Mouse (Mus musculus): ENCODE results near the gene Dntt. TPM values are rescaled to one million over a fixed set of nuclear protein-coding genes. Genes with fewer than 3 reads are reported as not detected.
A peak's percentile ranks its signal among the peaks of the same experiment; 100 is the strongest.

Gene Dntt
- polyA plus RNA-seq, 1 experiment from 2014 or later: 0.17 TPM

DNA sequence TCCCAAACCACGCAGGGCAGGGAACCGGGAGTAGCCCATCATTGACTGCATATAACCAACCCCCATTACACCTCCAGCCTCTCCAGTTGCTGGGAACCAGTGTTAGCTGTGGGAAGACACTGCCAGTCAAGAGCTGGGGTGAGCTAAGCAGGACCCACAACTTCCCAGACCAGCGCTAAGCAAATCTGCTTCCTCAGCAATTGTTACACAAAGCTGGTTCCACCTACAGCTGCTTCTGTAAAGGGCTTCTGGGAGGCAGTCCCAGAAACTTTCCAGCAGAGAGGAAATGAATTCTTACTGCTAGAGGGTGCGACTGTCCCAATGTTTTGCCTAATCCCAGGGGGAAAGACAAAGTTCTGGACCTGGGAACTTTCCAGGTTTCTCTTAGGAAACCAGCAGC lies 25.6 kb downstream of the Dntt start:
- ATAC-seq (replicated peaks; ENCODE audit: low FRiP score, low read depth) (no peak), DNase-seq (ENCODE audit: low spot score) (no peak)
- Histone ChIP-seq H3K4me2 (ENCODE audit: low read length) (no peak overlapping the region), H3K4me3 (replicated peaks; ENCODE audit: low read depth, low read length) (no peak overlapping the region), H3K9ac (ENCODE audit: low read depth, low read length) (no peak overlapping the region), H3K4me1 (replicated peaks; ENCODE audit: insufficient read depth, low read length) (no peaks in the 10 kb centered on the region), H3K9me3 (replicated peaks; ENCODE audit: low read length) (no peaks in the 10 kb centered on the region), H3K36me3 (ENCODE audit: insufficient read depth, low read length) (no peaks in the 10 kb centered on the region), H3K27me3 (ENCODE audit: insufficient read depth, low read length) (no peaks in the 10 kb centered on the region), H3K27ac (no peak overlapping the region)
- no peak for TF ChIP-seq CTCF (IDR thresholded peaks at IDR 0.05; ENCODE audit: low read depth)
- 43% methylated on average over 4 of the region's 4 CpGs for WGBS

DNA sequence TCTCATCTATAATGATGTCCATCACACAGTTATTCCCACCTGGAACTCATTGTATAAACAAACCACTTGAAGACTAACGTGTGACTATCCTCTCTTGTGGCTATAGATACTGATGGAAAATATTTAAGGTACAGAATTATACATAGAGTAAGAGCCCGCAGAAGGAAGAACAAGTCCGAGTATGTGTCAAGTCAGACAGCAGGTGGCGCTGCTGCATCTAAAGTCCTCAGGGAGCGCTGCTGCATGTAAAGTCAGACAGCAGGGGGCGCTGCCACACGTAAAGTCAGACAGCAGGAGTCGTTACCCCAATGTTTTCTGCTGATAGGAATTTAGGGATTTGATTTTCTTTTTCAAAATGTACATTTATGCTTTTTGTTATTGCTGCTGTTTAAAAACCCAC lies 42.4 kb downstream of the Dntt start:
- H3K9ac ChIP-seq (ENCODE audit: low read depth, low read length): no peak overlapping the region
- no peak overlapping the region for H3K4me2 ChIP-seq (ENCODE audit: low read length)
- peak; percentile 100 for TF ChIP-seq CTCF (IDR thresholded peaks at IDR 0.05; ENCODE audit: low read depth)
- WGBS: 8% methylated on average over 8 of the region's 8 CpGs
- DNase-seq (ENCODE audit: low spot score) (peak; percentile 93), ATAC-seq (replicated peaks; ENCODE audit: low FRiP score, low read depth) (no peak)
- no peak overlapping the region for H3K4me3 ChIP-seq (replicated peaks; ENCODE audit: low read depth, low read length)
- H3K4me1 ChIP-seq (replicated peaks; ENCODE audit: insufficient read depth, low read length): no peaks in the 10 kb centered on the region
- H3K9me3 ChIP-seq (replicated peaks; ENCODE audit: low read length): no peaks in the 10 kb centered on the region
- H3K27me3 ChIP-seq (ENCODE audit: insufficient read depth, low read length): no peaks in the 10 kb centered on the region
- no peaks in the 10 kb centered on the region for H3K36me3 ChIP-seq (ENCODE audit: insufficient read depth, low read length)
- H3K27ac ChIP-seq: no peak overlapping the region

DNA sequence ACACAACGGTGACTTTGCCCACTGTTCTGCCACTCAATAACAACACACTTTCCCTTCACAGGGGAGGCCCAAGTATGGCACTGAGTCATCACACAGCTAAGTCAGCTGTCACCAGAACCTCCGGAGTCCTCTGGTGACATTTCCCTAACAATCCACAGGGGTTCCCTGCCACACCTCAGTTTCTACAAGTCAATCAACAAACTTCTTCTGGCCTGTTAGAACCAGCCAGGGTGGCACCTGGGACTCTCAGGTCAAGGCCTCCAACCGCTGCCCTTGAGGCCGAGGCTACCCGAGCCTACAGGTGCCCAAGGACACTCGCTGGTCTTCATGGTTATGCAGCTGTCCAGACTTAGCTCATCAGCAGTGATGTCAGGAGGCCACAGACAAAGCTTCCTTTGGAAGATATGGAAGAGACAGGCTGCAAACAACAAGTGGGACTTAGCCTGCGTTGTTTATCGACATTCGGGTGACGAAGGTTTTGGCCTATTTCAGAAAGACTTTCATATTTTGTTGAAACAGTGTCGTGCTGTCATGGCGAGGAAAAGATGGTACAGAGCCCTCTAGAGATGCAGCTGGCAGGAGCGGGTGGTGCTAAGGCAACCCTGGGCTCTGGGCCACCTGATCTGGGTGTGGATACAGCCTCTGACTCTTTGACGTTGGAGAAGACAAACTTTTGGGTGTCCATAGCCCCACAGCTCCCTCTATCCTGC lies 44.8 kb downstream of the Dntt start:
- no peak overlapping the region for H3K9ac ChIP-seq (ENCODE audit: low read depth, low read length)
- no peaks in the 10 kb centered on the region for H3K9me3 ChIP-seq (replicated peaks; ENCODE audit: low read length)
- H3K27me3 ChIP-seq (ENCODE audit: insufficient read depth, low read length): no peaks in the 10 kb centered on the region
- no peak for ATAC-seq (replicated peaks; ENCODE audit: low FRiP score, low read depth)
- no peak overlapping the region for H3K27ac ChIP-seq
- no peak overlapping the region for H3K4me3 ChIP-seq (replicated peaks; ENCODE audit: low read depth, low read length)
- no peak for DNase-seq (ENCODE audit: low spot score)
- H3K4me1 ChIP-seq (replicated peaks; ENCODE audit: insufficient read depth, low read length): no peaks in the 10 kb centered on the region
- TF ChIP-seq CTCF (IDR thresholded peaks at IDR 0.05; ENCODE audit: low read depth): no peak
- WGBS: 84% methylated on average over 14 of the region's 14 CpGs
- H3K4me2 ChIP-seq (ENCODE audit: low read length): no peak overlapping the region
- no peaks in the 10 kb centered on the region for H3K36me3 ChIP-seq (ENCODE audit: insufficient read depth, low read length)

DNA sequence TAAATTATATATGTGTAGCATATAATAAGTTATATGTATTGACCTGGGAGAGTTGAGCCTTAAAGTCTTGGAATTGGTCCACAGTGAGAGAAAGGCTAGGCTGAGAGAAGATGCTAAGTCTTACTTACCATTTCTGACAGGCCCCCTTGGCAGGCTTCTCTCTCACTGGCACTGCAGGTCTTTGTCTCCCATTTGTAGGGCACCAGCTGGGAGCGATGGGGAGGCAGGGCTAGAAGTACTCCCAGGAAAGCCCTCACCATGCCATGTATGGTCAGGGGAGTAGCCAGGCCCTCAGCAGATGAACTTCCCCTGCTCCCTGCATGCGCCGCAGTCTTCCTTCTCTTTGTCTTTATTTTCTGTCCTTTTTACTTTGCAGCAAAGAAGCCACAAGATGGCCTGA lies 47.8 kb downstream of the Dntt start, which contains the start of gene Opalin:
Opalin (minus strand) TSS at position 208 of the 400 bp plus-strand sequence.
- Histone ChIP-seq H3K27ac (no peak within 1 kb of the TSS), H3K4me1 (replicated peaks; ENCODE audit: insufficient read depth, low read length) (no peaks in the 10 kb centered on the region), H3K4me2 (ENCODE audit: low read length) (no peak within 1 kb of the TSS), H3K4me3 (replicated peaks; ENCODE audit: low read depth, low read length) (no peak within 1 kb of the TSS), H3K27me3 (ENCODE audit: insufficient read depth, low read length) (no peaks in the 10 kb centered on the region), H3K36me3 (ENCODE audit: insufficient read depth, low read length) (no peaks in the 10 kb centered on the region), H3K9ac (ENCODE audit: low read depth, low read length) (no peak within 1 kb of the TSS), H3K9me3 (replicated peaks; ENCODE audit: low read length) (no peaks in the 10 kb centered on the region)
- DNase-seq (ENCODE audit: low spot score): no peak
- no peak for ATAC-seq (replicated peaks; ENCODE audit: low FRiP score, low read depth)
- TF ChIP-seq CTCF (IDR thresholded peaks at IDR 0.05; ENCODE audit: low read depth): no peak
- WGBS: 84% methylated on average over 3 of the region's 3 CpGs

DNA sequence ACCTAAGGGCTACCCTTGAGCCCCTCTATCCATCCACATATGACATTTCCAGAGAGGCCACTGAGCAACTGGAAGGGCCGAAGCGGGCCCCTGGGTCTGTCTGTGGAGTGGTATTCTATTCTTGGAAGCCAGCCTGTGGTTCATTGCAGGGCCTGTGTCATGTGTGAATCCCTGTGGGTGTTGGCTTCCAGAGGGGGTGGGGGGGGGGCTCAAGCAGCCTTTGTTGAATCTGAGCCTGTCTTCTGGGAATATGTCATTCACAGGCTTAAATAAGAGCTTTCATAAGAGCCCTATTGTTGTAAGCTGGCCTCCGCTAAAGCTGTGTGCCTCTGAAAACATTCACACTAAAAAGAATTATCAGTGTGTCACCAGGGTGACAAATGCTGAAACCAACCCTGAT lies 52.5 kb downstream of the Dntt start:
- Histone ChIP-seq H3K4me3 (replicated peaks; ENCODE audit: low read depth, low read length) (no peak overlapping the region), H3K4me2 (ENCODE audit: low read length) (no peak overlapping the region), H3K9me3 (replicated peaks; ENCODE audit: low read length) (no peaks in the 10 kb centered on the region), H3K27ac (no peak overlapping the region), H3K27me3 (ENCODE audit: insufficient read depth, low read length) (no peaks in the 10 kb centered on the region), H3K4me1 (replicated peaks; ENCODE audit: insufficient read depth, low read length) (no peaks in the 10 kb centered on the region), H3K9ac (ENCODE audit: low read depth, low read length) (no peak overlapping the region), H3K36me3 (ENCODE audit: insufficient read depth, low read length) (no peaks in the 10 kb centered on the region)
- WGBS: 83% methylated on average over 3 of the region's 3 CpGs
- no peak for TF ChIP-seq CTCF (IDR thresholded peaks at IDR 0.05; ENCODE audit: low read depth)
- DNase-seq (ENCODE audit: low spot score) (no peak), ATAC-seq (replicated peaks; ENCODE audit: low FRiP score, low read depth) (no peak)

DNA sequence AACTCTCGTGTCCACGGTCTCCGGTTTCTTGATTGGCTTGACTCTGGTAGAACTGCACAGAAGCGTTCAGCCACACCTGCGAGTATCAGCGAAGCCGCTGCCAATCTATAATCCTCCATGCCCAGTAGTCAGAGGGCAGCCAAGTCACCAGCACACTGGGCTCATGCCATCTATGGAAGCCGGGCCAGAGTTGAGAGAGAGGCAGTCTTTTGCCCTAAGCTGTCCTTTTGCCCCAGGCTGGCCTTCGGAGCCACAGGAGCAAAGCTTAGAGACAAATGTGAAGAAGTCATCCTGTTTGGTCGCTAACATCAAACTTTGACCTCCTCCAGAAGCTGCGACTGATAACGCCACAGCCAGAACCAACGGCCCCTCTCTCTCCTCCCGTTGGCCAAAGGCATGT lies 54.6 kb downstream of the Dntt start:
- H3K36me3 ChIP-seq (ENCODE audit: insufficient read depth, low read length): no peaks in the 10 kb centered on the region
- WGBS: 89% methylated on average over 14 of the region's 14 CpGs
- H3K9ac ChIP-seq (ENCODE audit: low read depth, low read length): no peak overlapping the region
- ATAC-seq (replicated peaks; ENCODE audit: low FRiP score, low read depth): no peak
- H3K9me3 ChIP-seq (replicated peaks; ENCODE audit: low read length): no peaks in the 10 kb centered on the region
- H3K27me3 ChIP-seq (ENCODE audit: insufficient read depth, low read length): no peaks in the 10 kb centered on the region
- H3K27ac ChIP-seq: no peak overlapping the region
- DNase-seq (ENCODE audit: low spot score): no peak
- H3K4me3 ChIP-seq (replicated peaks; ENCODE audit: low read depth, low read length): no peak overlapping the region
- no peak for TF ChIP-seq CTCF (IDR thresholded peaks at IDR 0.05; ENCODE audit: low read depth)
- no peaks in the 10 kb centered on the region for H3K4me1 ChIP-seq (replicated peaks; ENCODE audit: insufficient read depth, low read length)
- H3K4me2 ChIP-seq (ENCODE audit: low read length): no peak overlapping the region

DNA sequence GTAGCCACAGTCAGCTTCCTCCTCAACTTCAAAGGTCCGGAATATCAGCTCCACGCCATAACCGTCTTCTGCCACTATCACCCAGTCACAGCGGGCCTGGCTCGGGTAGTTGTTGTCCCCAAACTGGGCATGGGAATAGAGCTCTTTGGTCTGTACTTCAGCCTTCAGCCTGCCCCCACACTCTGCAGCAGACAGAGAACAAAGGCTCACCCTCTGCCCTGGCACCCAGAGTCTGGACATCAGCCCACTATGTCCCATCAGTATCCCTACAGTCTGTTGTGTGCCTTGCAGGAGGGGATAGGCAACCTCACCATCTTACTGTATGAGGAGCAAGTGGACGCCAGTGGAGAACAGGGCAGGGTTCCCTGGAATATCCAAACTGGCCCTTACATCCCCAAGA lies 57.2 kb downstream of the Dntt start:
- H3K9ac ChIP-seq (ENCODE audit: low read depth, low read length): no peak overlapping the region
- no peaks in the 10 kb centered on the region for H3K36me3 ChIP-seq (ENCODE audit: insufficient read depth, low read length)
- no peak for DNase-seq (ENCODE audit: low spot score)
- no peak for ATAC-seq (replicated peaks; ENCODE audit: low FRiP score, low read depth)
- no peaks in the 10 kb centered on the region for H3K4me1 ChIP-seq (replicated peaks; ENCODE audit: insufficient read depth, low read length)
- no peaks in the 10 kb centered on the region for H3K9me3 ChIP-seq (replicated peaks; ENCODE audit: low read length)
- H3K4me3 ChIP-seq (replicated peaks; ENCODE audit: low read depth, low read length): no peak overlapping the region
- WGBS: 89% methylated on average over 6 of the region's 6 CpGs
- H3K27ac ChIP-seq: no peak overlapping the region
- H3K27me3 ChIP-seq (ENCODE audit: insufficient read depth, low read length): 0 out of 2 replicates have a peak, but pooled peaks cover 4% of the 10 kb centered on the region
- H3K4me2 ChIP-seq (ENCODE audit: low read length): no peak overlapping the region
- TF ChIP-seq CTCF (IDR thresholded peaks at IDR 0.05; ENCODE audit: low read depth): no peak
